Mouse (Mus musculus) CH12.LX (cell line): ENCODE results near the gene Dcaf15.

ENCODE experiments used
- CTCF ChIP-seq, 2 experiments: IDR thresholded peaks in 1 of 2; conservative IDR thresholded peaks in 1 of 2; 2 replicates each; pipeline ENCODE4 v1.5.1; 2011 to 2012; ENCODE audit warnings: low read depth in 2 of 2, low read length in 2 of 2, improper control_type of control experiment in 1 of 2, inconsistent platforms in 1 of 2, mild to moderate bottlenecking in 1 of 2, moderate library complexity in 1 of 2
- E2F4 ChIP-seq: IDR thresholded peaks from 2 replicates; pipeline ENCODE4 v1.6.1; 2011; ENCODE audit warnings: low read depth, low read length, improper control_type of control experiment; ENCODE audit not compliant: insufficient replicate concordance
- EP300 ChIP-seq: IDR thresholded peaks from 2 replicates; pipeline ENCODE4 v1.6.1; 2011; ENCODE audit warnings: low read length, improper control_type of control experiment
- JUND ChIP-seq: conservative IDR thresholded peaks from 2 replicates; pipeline ENCODE4 v1.6.1; 2011; ENCODE audit warnings: low read depth, low read length, improper control_type of control experiment
- POLR2A ChIP-seq: IDR thresholded peaks from 2 replicates; pipeline ENCODE4 v1.6.1; 2011; ENCODE audit warnings: low read depth, mild to moderate bottlenecking, improper control_type of control experiment, low read length

DNA sequence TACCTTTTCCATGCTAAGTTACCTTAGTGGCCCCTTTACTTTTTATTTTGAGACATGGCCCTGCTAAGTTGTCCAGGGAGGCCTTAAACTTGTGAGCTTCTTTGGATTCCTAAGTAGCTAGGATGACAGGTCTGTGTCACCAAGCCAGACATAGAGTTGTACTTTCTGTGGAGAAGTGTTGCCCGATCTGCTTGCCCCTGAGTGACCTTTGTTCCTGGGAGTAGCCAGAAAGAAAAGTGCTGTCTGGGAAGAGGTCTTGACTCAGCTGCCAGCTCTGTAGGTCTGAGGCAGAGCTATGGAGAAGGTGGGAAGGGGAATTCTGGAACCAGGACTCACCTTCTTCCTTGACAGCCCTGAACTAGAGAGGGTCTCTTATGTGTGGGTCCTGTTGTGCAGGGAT, 35.4 kb downstream of the Dcaf15 start:
- TF ChIP-seq POLR2A (no peak), EP300 (no peak), CTCF (conservative IDR thresholded peaks at IDR 0.05 in 1 of 2, IDR thresholded peaks at IDR 0.05 in 1 of 2; ENCODE audit: low read depth in 2 of 2, low read length in 2 of 2) (no peak), E2F4 (no peak), JUND (no peak)
